Comparison of ENCODE assay signal across 12 mouse cellular contexts in genomic region chr11:100398517-100398916, GRCm38 (mm10). TPM values are rescaled to one million over a fixed set of nuclear protein-coding genes. Genes with fewer than 3 reads are reported as not detected.
DNase-seq lines count a peak whose midpoint lies in the region; ATAC-seq and TF ChIP-seq lines count a peak whose summit lies in the region.
"Had no signal": no experiment of that assay in that cellular context is flagged by ENCODE, and none has a peak within 500 bp of the region (broad histone marks: within the 10 kb centered on the region; RNA-seq: fewer than 3 reads in every experiment).

No protein-coding gene starts in this region.

- no peaks in the 10 kb centered on the region for H3K36me3 ChIP-seq in heart, embryonic 11.5 days (ENCODE audit: control insufficient read depth, insufficient read depth, low read length)
- H3K36me3 ChIP-seq in lung, embryonic 14.5 days (ENCODE audit: insufficient read depth) = no peaks in the 10 kb centered on the region
- H3K36me3 ChIP-seq in embryonic facial prominence, embryonic 15.5 days = no peaks in the 10 kb centered on the region
- H3K36me3 ChIP-seq in intestine, embryonic 16.5 days (ENCODE audit: control insufficient read depth, insufficient read depth, low read length) = no peaks in the 10 kb centered on the region
- H3K36me3 ChIP-seq: embryonic facial prominence, embryonic 12.5 days had no signal

- intact Hi-C loops in heart, postnatal 36 days (cut with DNase I) = loop anchor here (10.0 kb wide), 1 partner anchor 566 kb away; no protein-coding TSS in a partner anchor

- no peak overlapping the region for H3K27ac ChIP-seq in heart, embryonic 11.5 days (ENCODE audit: low read depth, low read length)
- H3K27ac ChIP-seq in lung, embryonic 14.5 days (ENCODE audit: low read depth) = peak overlapping the region; percentile 46; the same call in 1 of the 2 replicates
- peak overlapping the region; percentile 63 for H3K27ac ChIP-seq in embryonic facial prominence, embryonic 15.5 days (replicated peaks)
- peak overlapping the region; percentile 34; the same call in 1 of the 2 replicates for H3K27ac ChIP-seq in intestine, embryonic 16.5 days (ENCODE audit: low read length)

- DNase-seq in heart, postnatal 36 days = no peak
- DNase-seq in lung, embryonic 14.5 days = no peak
- no peak for DNase-seq in lung, postnatal 4 days
- DNase-seq in kidney, adult 11 months = no peak
- DNase-seq: kidney, postnatal 14 days had no signal

- ATAC-seq in heart, embryonic 11.5 days (replicated peaks; ENCODE audit: insufficient number of reproducible peaks, low FRiP score, low TSS enrichment) = no peak
- no peak for ATAC-seq in lung, embryonic 14.5 days (ENCODE audit: insufficient read depth)
- no peak for ATAC-seq in embryonic facial prominence, embryonic 15.5 days (ENCODE audit: insufficient number of reproducible peaks, low FRiP score, low TSS enrichment, low read depth)
- no peak for ATAC-seq in intestine, embryonic 16.5 days
- no peak for ATAC-seq in megakaryocyte progenitor cell, adult 5-6 weeks (replicated peaks; ENCODE audit: poor library complexity)

- H3K27me3 ChIP-seq in heart, embryonic 11.5 days (ENCODE audit: control insufficient read depth, insufficient read depth, low read length) = no peaks in the 10 kb centered on the region
- no peaks in the 10 kb centered on the region for H3K27me3 ChIP-seq in lung, embryonic 14.5 days (ENCODE audit: insufficient read depth, low read length)
- H3K27me3 ChIP-seq in embryonic facial prominence, embryonic 15.5 days = no peaks in the 10 kb centered on the region
- no peaks in the 10 kb centered on the region for H3K27me3 ChIP-seq in intestine, embryonic 16.5 days (replicated peaks; ENCODE audit: control insufficient read depth, insufficient read depth, low read length)
- H3K27me3 ChIP-seq: embryonic facial prominence, embryonic 12.5 days; Patski had no signal

- H3K9ac ChIP-seq in heart, embryonic 11.5 days (ENCODE audit: low read depth, low read length) = no peak overlapping the region
- no peak overlapping the region for H3K9ac ChIP-seq in lung, embryonic 14.5 days
- H3K9ac ChIP-seq in embryonic facial prominence, embryonic 15.5 days = no peak overlapping the region
- no peak overlapping the region for H3K9ac ChIP-seq in intestine, embryonic 16.5 days (ENCODE audit: low read depth, low read length)
- H3K9ac ChIP-seq: embryonic facial prominence, embryonic 12.5 days had no signal

- H3K4me3 ChIP-seq in heart, embryonic 11.5 days (ENCODE audit: low read depth, low read length) = no peak overlapping the region
- H3K4me3 ChIP-seq in lung, embryonic 14.5 days (ENCODE audit: low read depth, low read length) = no peak overlapping the region
- no peak overlapping the region for H3K4me3 ChIP-seq in embryonic facial prominence, embryonic 15.5 days (replicated peaks)
- H3K4me3 ChIP-seq in intestine, embryonic 16.5 days (ENCODE audit: low read length) = no peak overlapping the region

- WGBS in heart, embryonic 11.5 days (ENCODE audit: insufficient replicate concordance) = 90% methylated on average over 7 of the region's 7 CpGs
- 85% methylated on average over 7 of the region's 7 CpGs for WGBS in lung, embryonic 14.5 days
- 92% methylated on average over 7 of the region's 7 CpGs for WGBS in embryonic facial prominence, embryonic 15.5 days
- 91% methylated on average over 7 of the region's 7 CpGs for WGBS in intestine, embryonic 16.5 days

- no peaks in the 10 kb centered on the region for H3K9me3 ChIP-seq in heart, embryonic 11.5 days (replicated peaks; ENCODE audit: control insufficient read depth, low read length)
- no peaks in the 10 kb centered on the region for H3K9me3 ChIP-seq in lung, embryonic 14.5 days (ENCODE audit: low read depth, low read length)
- no peaks in the 10 kb centered on the region for H3K9me3 ChIP-seq in embryonic facial prominence, embryonic 15.5 days (replicated peaks)
- no peaks in the 10 kb centered on the region for H3K9me3 ChIP-seq in intestine, embryonic 16.5 days (ENCODE audit: control insufficient read depth, low read length)
- H3K9me3 ChIP-seq: embryonic facial prominence, embryonic 12.5 days had no signal

- H3K4me1 ChIP-seq in heart, embryonic 11.5 days (ENCODE audit: control insufficient read depth, insufficient read depth, low read length) = peaks cover 56% of the 10 kb centered on the region
- H3K4me1 ChIP-seq in lung, embryonic 14.5 days (ENCODE audit: insufficient read depth) = peaks cover 29% of the 10 kb centered on the region; the same call in 1 of the 2 replicates
- peaks cover 71% of the 10 kb centered on the region for H3K4me1 ChIP-seq in embryonic facial prominence, embryonic 15.5 days
- H3K4me1 ChIP-seq in intestine, embryonic 16.5 days (ENCODE audit: control insufficient read depth, insufficient read depth, low read length) = peaks cover 58% of the 10 kb centered on the region

- peak overlapping the region; percentile 81 for H3K4me2 ChIP-seq in heart, embryonic 11.5 days
- peak overlapping the region; percentile 78; the same call in 1 of the 2 replicates for H3K4me2 ChIP-seq in lung, embryonic 14.5 days
- H3K4me2 ChIP-seq in embryonic facial prominence, embryonic 15.5 days (replicated peaks) = no peak overlapping the region
- H3K4me2 ChIP-seq in intestine, embryonic 16.5 days (ENCODE audit: low read depth, low read length) = 0 out of 2 replicates have a peak overlapping the region, but pooled peaks have one; percentile 58

- no peak for TF ChIP-seq CTCF in lung, embryonic 14.5 days (IDR thresholded peaks at IDR 0.05; ENCODE audit: low read depth)

RNA-seq across cellular contexts. Expression of gene Jup, which starts 1.0 kb away (rescaled TPM):
- polyA plus RNA-seq in heart, embryonic 11.5 days (2014; fragmentation: Nextera tagmentation; extraction: Ambion mirVana) = 72.2 and 80.6 TPM in 2 replicates
- 100 to 1,000 TPM; 252 to 272 TPM for total RNA-seq in heart, postnatal 36 days (2021)
- polyA plus RNA-seq in lung, embryonic 14.5 days (2014; fragmentation: Nextera tagmentation; extraction: Ambion mirVana) = 88.3 and 93.1 TPM in 2 replicates
- 232 and 256 TPM in 2 replicates for polyA plus RNA-seq in embryonic facial prominence, embryonic 15.5 days (2015; fragmentation: Nextera tagmentation; extraction: Ambion mirVana)
- 165 and 179 TPM in 2 replicates for polyA plus RNA-seq in intestine, embryonic 16.5 days (2015; fragmentation: Nextera tagmentation; extraction: Ambion mirVana)
- 1.5 and 4.0 TPM in 2 replicates for total RNA-seq in megakaryocyte progenitor cell, adult 5-6 weeks (2015)
- total RNA-seq in megakaryocyte progenitor cell, adult 5-6 weeks (2017) = 1.4 and 2.5 TPM in 2 replicates

RNA-seq across cellular contexts. Expression of gene P3h4, which starts 16.1 kb away (rescaled TPM):
- polyA plus RNA-seq in heart, embryonic 11.5 days (2014; fragmentation: Nextera tagmentation; extraction: Ambion mirVana) = 67.2 and 70.6 TPM in 2 replicates
- 10 to 100 TPM; 16.3 to 18.2 TPM for total RNA-seq in heart, postnatal 36 days (2021)
- 64.5 and 67.3 TPM in 2 replicates for polyA plus RNA-seq in lung, embryonic 14.5 days (2014; fragmentation: Nextera tagmentation; extraction: Ambion mirVana)
- polyA plus RNA-seq in embryonic facial prominence, embryonic 15.5 days (2015; fragmentation: Nextera tagmentation; extraction: Ambion mirVana) = 89.9 and 91.1 TPM in 2 replicates
- 36.9 and 38.5 TPM in 2 replicates for polyA plus RNA-seq in intestine, embryonic 16.5 days (2015; fragmentation: Nextera tagmentation; extraction: Ambion mirVana)
- 0.05 TPM in 1 of 2 replicates, not detected in the other for total RNA-seq in megakaryocyte progenitor cell, adult 5-6 weeks (2015)
- 0.08 TPM in 1 of 2 replicates, not detected in the other for total RNA-seq in megakaryocyte progenitor cell, adult 5-6 weeks (2017)
- total RNA-seq: CH12.LX had no signal

RNA-seq across cellular contexts. Expression of gene Fkbp10, which starts 17.0 kb away (rescaled TPM):
- 89.3 and 107 TPM in 2 replicates for polyA plus RNA-seq in heart, embryonic 11.5 days (2014; fragmentation: Nextera tagmentation; extraction: Ambion mirVana)
- total RNA-seq in heart, postnatal 36 days (2021) = 10 to 100 TPM; 12.9 to 13.4 TPM
- polyA plus RNA-seq in lung, embryonic 14.5 days (2014; fragmentation: Nextera tagmentation; extraction: Ambion mirVana) = 135 and 146 TPM in 2 replicates
- 212 TPM in 2 replicates for polyA plus RNA-seq in embryonic facial prominence, embryonic 15.5 days (2015; fragmentation: Nextera tagmentation; extraction: Ambion mirVana)
- polyA plus RNA-seq in intestine, embryonic 16.5 days (2015; fragmentation: Nextera tagmentation; extraction: Ambion mirVana) = 72.7 and 78.1 TPM in 2 replicates
- total RNA-seq in megakaryocyte progenitor cell, adult 5-6 weeks (2015) = not detected in 2 replicates
- total RNA-seq in megakaryocyte progenitor cell, adult 5-6 weeks (2017) = not detected in 2 replicates

RNA-seq across cellular contexts. Expression of gene Hap1, which starts 42.6 kb away (rescaled TPM):
- 3.0 and 3.4 TPM in 2 replicates for polyA plus RNA-seq in heart, embryonic 11.5 days (2014; fragmentation: Nextera tagmentation; extraction: Ambion mirVana)
- total RNA-seq in heart, postnatal 36 days (2021) = 1 to 10 TPM; 1.6 to 1.8 TPM
- 8.7 and 9.6 TPM in 2 replicates for polyA plus RNA-seq in lung, embryonic 14.5 days (2014; fragmentation: Nextera tagmentation; extraction: Ambion mirVana)
- polyA plus RNA-seq in embryonic facial prominence, embryonic 15.5 days (2015; fragmentation: Nextera tagmentation; extraction: Ambion mirVana) = 7.0 and 10.6 TPM in 2 replicates
- 12.6 and 13.5 TPM in 2 replicates for polyA plus RNA-seq in intestine, embryonic 16.5 days (2015; fragmentation: Nextera tagmentation; extraction: Ambion mirVana)
- total RNA-seq in megakaryocyte progenitor cell, adult 5-6 weeks (2015) = not detected in 2 replicates
- not detected in 2 replicates for total RNA-seq in megakaryocyte progenitor cell, adult 5-6 weeks (2017)

RNA-seq across cellular contexts. Expression of gene Nt5c3b, which starts 43.1 kb away (rescaled TPM):
- 98.8 and 111 TPM in 2 replicates for polyA plus RNA-seq in heart, embryonic 11.5 days (2014; fragmentation: Nextera tagmentation; extraction: Ambion mirVana)
- 10 to 100 TPM; 29.7 to 29.8 TPM for total RNA-seq in heart, postnatal 36 days (2021)
- polyA plus RNA-seq in lung, embryonic 14.5 days (2014; fragmentation: Nextera tagmentation; extraction: Ambion mirVana) = 127 and 136 TPM in 2 replicates
- polyA plus RNA-seq in embryonic facial prominence, embryonic 15.5 days (2015; fragmentation: Nextera tagmentation; extraction: Ambion mirVana) = 134 and 135 TPM in 2 replicates
- 82.5 and 85.8 TPM in 2 replicates for polyA plus RNA-seq in intestine, embryonic 16.5 days (2015; fragmentation: Nextera tagmentation; extraction: Ambion mirVana)
- 21.4 and 32.9 TPM in 2 replicates for total RNA-seq in megakaryocyte progenitor cell, adult 5-6 weeks (2015)
- total RNA-seq in megakaryocyte progenitor cell, adult 5-6 weeks (2017) = 31.8 and 37.3 TPM in 2 replicates
